Mouse (Mus musculus) ES-Bruce4 (cell line): Measurements from ENCODE around the gene Slc1a2. TPM values are rescaled to one million over a fixed set of nuclear protein-coding genes. Genes with fewer than 3 reads are reported as not detected.

ENCODE experiments used
- H3K27ac ChIP-seq: 2 replicates; pipeline ENCODE4 v1.5.1; 2012; ENCODE audit warnings: low read length, inconsistent platforms; ENCODE audit not compliant: insufficient read depth
- H3K27me3 ChIP-seq: 2 replicates; pipeline ENCODE4 v1.6.1; 2012; ENCODE audit warnings: mild to moderate bottlenecking, low read length, inconsistent platforms; ENCODE audit not compliant: control insufficient read depth, poor library complexity, insufficient read depth, severe bottlenecking
- H3K36me3 ChIP-seq: 2 replicates; pipeline ENCODE4 v1.6.1; 2012; ENCODE audit warnings: inconsistent platforms, mild to moderate bottlenecking, low read length, moderate library complexity; ENCODE audit not compliant: control insufficient read depth, poor library complexity, insufficient read depth, severe bottlenecking
- H3K4me1 ChIP-seq: one replicate; pipeline ENCODE4 v1.8.1; 2011; ENCODE audit warnings: low read length; ENCODE audit not compliant: control insufficient read depth, insufficient read depth
- H3K4me3 ChIP-seq: 2 replicates; pipeline ENCODE4 v1.5.1; 2011; ENCODE audit warnings: low read depth, mild to moderate bottlenecking, low read length
- H3K9ac ChIP-seq: 2 replicates; pipeline ENCODE4 v1.6.1; 2012; ENCODE audit warnings: low read depth, mild to moderate bottlenecking, inconsistent platforms; ENCODE audit not compliant: poor library complexity, severe bottlenecking
- H3K9me3 ChIP-seq: replicated peaks from 2 replicates; pipeline ENCODE4 v1.6.1; 2012; ENCODE audit warnings: mild to moderate bottlenecking, low read length, inconsistent platforms; ENCODE audit not compliant: control insufficient read depth, poor library complexity, insufficient read depth, severe bottlenecking
- CTCF ChIP-seq: IDR thresholded peaks from one replicate; pipeline ENCODE4 v1.8.1; 2011; ENCODE audit warnings: low read depth, low read length
- EP300 ChIP-seq: IDR thresholded peaks from 2 replicates; pipeline ENCODE4 v1.6.1; 2011; ENCODE audit warnings: low read depth, low read length; ENCODE audit not compliant: insufficient read depth
- POLR2A ChIP-seq: IDR thresholded peaks from one replicate; pipeline ENCODE4 v1.8.1; 2011; ENCODE audit warnings: low read length; ENCODE audit not compliant: insufficient read depth
- polyA plus RNA-seq: library from polyadenylated mRNA; stranded (reverse); fragments of >200 nt; gene quantifications from 2 replicates; pipeline ENCODE4 v1.2.4, GENCODE M21; 2011; ENCODE audit warnings: low read depth; ENCODE audit not compliant: missing spikeins, insufficient read depth, insufficient read length

Gene Slc1a2
- polyA plus RNA-seq, 1 experiment, result 0.09 TPM

- no peak for TF ChIP-seq POLR2A
- no peak for TF ChIP-seq EP300
- TF ChIP-seq CTCF, result no peak
- Histone ChIP-seq H3K27ac (no peak overlapping the region), H3K4me1 (no peaks in the 10 kb centered on the region), H3K36me3 (no peaks in the 10 kb centered on the region), H3K9ac (no peak overlapping the region), H3K9me3 (no peaks in the 10 kb centered on the region), H3K27me3 (no peaks in the 10 kb centered on the region), H3K4me3 (no peak overlapping the region)
Observed at GRCm38 (mm10) chr2:102763991-102764390, 105.5 kb downstream of the Slc1a2 start.

GRCm38 (mm10) chr2:102764602-102765374 lies 106.3 kb downstream of the Slc1a2 start:
- TF ChIP-seq CTCF (no peak), POLR2A (no peak), EP300 (no peak)
- H3K27me3 ChIP-seq, result no peaks in the 10 kb centered on the region
- no peak overlapping the region for H3K9ac ChIP-seq
- no peaks in the 10 kb centered on the region for H3K4me1 ChIP-seq
- no peaks in the 10 kb centered on the region for H3K36me3 ChIP-seq
- H3K27ac ChIP-seq, result no peak overlapping the region
- no peaks in the 10 kb centered on the region for H3K9me3 ChIP-seq
- H3K4me3 ChIP-seq, result no peak overlapping the region

- Histone ChIP-seq H3K9ac (no peak overlapping the region), H3K27me3 (no peaks in the 10 kb centered on the region), H3K9me3 (no peaks in the 10 kb centered on the region), H3K4me1 (no peaks in the 10 kb centered on the region), H3K4me3 (no peak overlapping the region), H3K36me3 (no peaks in the 10 kb centered on the region), H3K27ac (no peak overlapping the region)
- TF ChIP-seq POLR2A (no peak), CTCF (no peak), EP300 (no peak)
Observed at GRCm38 (mm10) chr2:102768267-102768666, 109.8 kb downstream of the Slc1a2 start.

GRCm38 (mm10) chr2:102771304-102771703 lies 112.8 kb downstream of the Slc1a2 start:
- H3K27ac ChIP-seq, result no peak overlapping the region
- no peaks in the 10 kb centered on the region for H3K36me3 ChIP-seq
- no peak overlapping the region for H3K9ac ChIP-seq
- TF ChIP-seq EP300 (no peak), POLR2A (no peak), CTCF (no peak)
- H3K27me3 ChIP-seq, result no peaks in the 10 kb centered on the region
- no peaks in the 10 kb centered on the region for H3K4me1 ChIP-seq
- H3K4me3 ChIP-seq, result no peak overlapping the region
- no peaks in the 10 kb centered on the region for H3K9me3 ChIP-seq

GRCm38 (mm10) chr2:102772276-102772675 lies 113.8 kb downstream of the Slc1a2 start:
- Histone ChIP-seq H3K9me3 (no peaks in the 10 kb centered on the region), H3K27ac (no peak overlapping the region), H3K4me1 (no peaks in the 10 kb centered on the region), H3K27me3 (no peaks in the 10 kb centered on the region), H3K4me3 (no peak overlapping the region), H3K9ac (no peak overlapping the region), H3K36me3 (no peaks in the 10 kb centered on the region)
- TF ChIP-seq CTCF, result no peak
- TF ChIP-seq POLR2A, result no peak
- TF ChIP-seq EP300, result no peak

- H3K27ac ChIP-seq, result no peak overlapping the region
- no peaks in the 10 kb centered on the region for H3K27me3 ChIP-seq
- H3K36me3 ChIP-seq, result no peaks in the 10 kb centered on the region
- no peaks in the 10 kb centered on the region for H3K9me3 ChIP-seq
- no peak overlapping the region for H3K9ac ChIP-seq
- TF ChIP-seq CTCF, result no peak
- no peak for TF ChIP-seq POLR2A
- no peak for TF ChIP-seq EP300
- no peaks in the 10 kb centered on the region for H3K4me1 ChIP-seq
- H3K4me3 ChIP-seq, result no peak overlapping the region
Observed at GRCm38 (mm10) chr2:102774700-102775099, 116.2 kb downstream of the Slc1a2 start.
